Mouse (Mus musculus) bone marrow macrophage, adult 2 months (primary cell): ENCODE measurements around the gene Tbc1d8.

Source experiments
- CTCF ChIP-seq: IDR thresholded peaks from 2 replicates; pipeline ENCODE4 v1.5.1; 2012; ENCODE audit warnings: low read depth, mild to moderate bottlenecking, low read length, moderate library complexity
- POLR2A ChIP-seq: IDR thresholded peaks from 2 replicates; pipeline ENCODE4 v1.6.1; 2012; ENCODE audit warnings: mild to moderate bottlenecking, low read depth, low read length, borderline replicate concordance

DNA sequence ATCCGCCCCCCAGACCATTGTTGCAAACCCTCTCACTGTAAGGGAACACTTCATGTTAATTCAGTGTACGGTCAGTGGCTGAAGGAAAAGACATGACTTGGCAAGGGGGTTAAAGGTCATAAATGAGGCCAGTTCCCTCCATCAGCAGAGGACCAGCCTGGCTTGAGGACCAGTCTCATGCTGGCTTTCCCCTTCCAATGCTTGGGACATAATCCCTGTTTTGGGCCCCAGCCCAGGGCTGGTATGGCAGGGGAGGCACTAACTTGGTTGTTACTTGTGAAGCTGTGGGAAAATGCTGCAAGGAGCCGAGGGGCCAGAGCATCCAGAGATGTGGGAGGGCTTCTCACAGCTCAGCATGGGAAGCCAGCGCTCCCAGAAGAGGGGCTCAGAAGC lies 23.8 kb downstream of the Tbc1d8 start:
- TF ChIP-seq CTCF (no peak), POLR2A (no peak)
